Mouse (Mus musculus) kidney, adult 2 months (tissue): ENCODE results near the gene Syt7. TPM values are rescaled to one million over a fixed set of nuclear protein-coding genes. Genes with fewer than 3 reads are reported as not detected.

Experiments
- DNase-seq: peaks from one replicate; pipeline ENCODE4 v3.0.0; 2021
- H3K27ac ChIP-seq: fragments of 200-500 bp; 2 replicates; pipeline ENCODE4 v1.5.1; 2012; ENCODE audit warnings: low read depth, low read length, control low read depth, inconsistent platforms; ENCODE audit not compliant: insufficient read depth
- H3K27me3 ChIP-seq: fragments of 200-500 bp; replicated peaks from 2 replicates; pipeline ENCODE4 v1.6.1; 2012; ENCODE audit warnings: mild to moderate bottlenecking, moderate library complexity, low read length, inconsistent platforms; ENCODE audit not compliant: control insufficient read depth, insufficient read depth
- H3K36me3 ChIP-seq: fragments of 200-500 bp; 2 replicates; pipeline ENCODE4 v1.6.1; 2012; ENCODE audit warnings: mild to moderate bottlenecking, moderate library complexity, low read length, inconsistent platforms; ENCODE audit not compliant: control insufficient read depth, insufficient read depth
- H3K4me1 ChIP-seq: fragments of 200-500 bp; 2 replicates; pipeline ENCODE4 v1.6.1; 2011; ENCODE audit warnings: low read length; ENCODE audit not compliant: control insufficient read depth, insufficient read depth
- H3K4me3 ChIP-seq: fragments of 200-500 bp; 2 replicates; pipeline ENCODE4 v1.5.1; 2011; ENCODE audit warnings: mild to moderate bottlenecking, low read depth, low read length, control low read depth; ENCODE audit not compliant: insufficient read depth
- CTCF ChIP-seq: fragments of 200-500 bp; conservative IDR thresholded peaks from 2 replicates; pipeline ENCODE4 v1.5.1; 2011; ENCODE audit warnings: low read depth, mild to moderate bottlenecking, control low read depth, low read length, moderate library complexity, mixed read lengths; ENCODE audit not compliant: insufficient read depth, insufficient read length
- POLR2A ChIP-seq: fragments of 200-500 bp; IDR thresholded peaks from one replicate; pipeline ENCODE4 v1.6.1; 2011; ENCODE audit warnings: low read depth, low read length, control low read depth
- WGBS: fragments of 180-500 bp; shearing (Covaris S2); methylation state at CpG from one replicate; pipeline ENCODE4 v1.1.7; 2018; 5-methylcytosine and 5-hydroxymethylcytosine counted together
- polyA plus RNA-seq: library from polyadenylated mRNA; depleted of rRNA; stranded (reverse); fragments of >200 nt; gene quantifications from 2 replicates; pipeline ENCODE4 v1.2.3, GENCODE M21; 2012

The Syt7 gene
- polyA plus RNA-seq, 1 experiment, result 4.6 TPM

GRCm38 (mm10) chr19:10404911-10405310, 16.0 kb downstream of the Syt7 start:
- H3K4me3 ChIP-seq, result no peak overlapping the region
- H3K27me3 ChIP-seq, result no peaks in the 10 kb centered on the region
- H3K27ac ChIP-seq, result no peak overlapping the region
- no peaks in the 10 kb centered on the region for H3K4me1 ChIP-seq
- no peak for DNase-seq
- WGBS, result 22% methylated on average over 2 of the region's 2 CpGs
- H3K36me3 ChIP-seq, result no peaks in the 10 kb centered on the region
- TF ChIP-seq POLR2A, result no peak
- TF ChIP-seq CTCF, result no peak

- DNase-seq, result peak; percentile 38
- no peaks in the 10 kb centered on the region for H3K36me3 ChIP-seq
- WGBS, result 5% methylated on average over 18 of the region's 19 CpGs
Measured at GRCm38 (mm10) chr19:10413701-10414242, 24.9 kb downstream of the Syt7 start.

GRCm38 (mm10) chr19:10415508-10415907, 26.6 kb downstream of the Syt7 start:
- Histone ChIP-seq H3K4me3 (no peak overlapping the region), H3K36me3 (no peaks in the 10 kb centered on the region), H3K27me3 (no peaks in the 10 kb centered on the region), H3K4me1 (no peaks in the 10 kb centered on the region), H3K27ac (no peak overlapping the region)
- DNase-seq, result no peak
- 84% methylated on average over 5 of the region's 5 CpGs for WGBS
- no peak for TF ChIP-seq CTCF

More at GRCm38 (mm10) chr19:10413701-10414242, 24.9 kb downstream of the Syt7 start:
- no peak for TF ChIP-seq CTCF
- TF ChIP-seq POLR2A, result no peak
- no peak overlapping the region for H3K4me3 ChIP-seq
- no peak overlapping the region for H3K27ac ChIP-seq
- H3K4me1 ChIP-seq, result no peaks in the 10 kb centered on the region
- no peaks in the 10 kb centered on the region for H3K27me3 ChIP-seq

DNA sequence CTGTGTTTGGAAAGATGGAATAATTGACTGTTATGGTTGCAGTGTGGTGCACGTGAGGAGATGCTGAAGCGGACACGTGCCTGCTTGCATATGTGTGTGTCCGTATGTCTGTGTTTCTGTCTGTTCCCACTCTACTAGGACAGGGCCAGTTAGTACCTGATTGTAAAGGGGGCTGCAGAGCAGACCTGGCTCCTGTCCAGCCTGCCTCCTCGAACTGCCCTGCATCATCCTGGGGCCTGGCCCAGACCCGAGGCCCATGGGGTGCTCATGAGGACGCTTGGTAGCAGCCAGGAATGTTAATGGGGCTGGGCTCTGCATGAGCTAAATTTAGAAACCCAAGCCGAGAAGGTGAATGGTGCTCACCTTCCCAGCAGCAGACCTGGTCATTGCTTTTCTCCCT, 28.0 kb downstream of the Syt7 start:
- H3K4me1 ChIP-seq, result no peaks in the 10 kb centered on the region
- H3K27me3 ChIP-seq, result no peaks in the 10 kb centered on the region
- peak; percentile 54 for DNase-seq
- 53% methylated on average over 8 of the region's 8 CpGs for WGBS
- TF ChIP-seq POLR2A, result no peak
- no peak for TF ChIP-seq CTCF
- no peaks in the 10 kb centered on the region for H3K36me3 ChIP-seq
- H3K27ac ChIP-seq, result peak overlapping the region; percentile 61; the same call in 1 of the 2 replicates
- no peak overlapping the region for H3K4me3 ChIP-seq

DNA sequence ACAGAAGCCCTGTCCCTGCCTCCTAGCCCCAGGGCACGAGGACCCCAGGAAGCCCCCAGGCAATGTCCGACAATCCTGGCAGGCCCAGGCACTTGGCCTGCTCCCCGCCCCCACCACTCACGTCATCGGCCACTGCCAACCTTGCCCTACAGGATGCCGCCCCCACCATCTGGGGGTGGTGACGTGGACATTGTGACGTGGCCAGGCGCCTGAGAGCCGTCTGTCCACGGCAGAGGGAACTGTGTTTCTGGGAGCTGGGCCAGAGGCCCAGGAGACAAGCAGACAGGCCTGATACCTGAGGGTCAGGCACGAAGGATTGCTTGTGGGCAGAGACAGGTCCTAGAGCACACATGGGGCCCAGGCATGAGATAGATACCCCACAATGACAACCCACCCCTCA, 28.5 kb downstream of the Syt7 start:
- DNase-seq, result peak; percentile 36
- Histone ChIP-seq H3K4me1 (no peaks in the 10 kb centered on the region), H3K36me3 (no peaks in the 10 kb centered on the region), H3K27ac (peak overlapping the region; percentile 61; the same call in 1 of the 2 replicates), H3K4me3 (no peak overlapping the region), H3K27me3 (no peaks in the 10 kb centered on the region)
- TF ChIP-seq POLR2A (no peak), CTCF (no peak)
- WGBS, result 55% methylated on average over 12 of the region's 12 CpGs

- Histone ChIP-seq H3K4me1 (no peaks in the 10 kb centered on the region), H3K27ac (no peak overlapping the region), H3K27me3 (no peaks in the 10 kb centered on the region; the same call in 1 of the 2 replicates), H3K4me3 (no peak overlapping the region), H3K36me3 (no peaks in the 10 kb centered on the region)
- WGBS, result 14% methylated on average over 53 of the region's 53 CpGs
- TF ChIP-seq POLR2A (no peak), CTCF (no peak)
- DNase-seq, result no peak
Measured at GRCm38 (mm10) chr19:10421986-10422976, 33.4 kb downstream of the Syt7 start.

DNA sequence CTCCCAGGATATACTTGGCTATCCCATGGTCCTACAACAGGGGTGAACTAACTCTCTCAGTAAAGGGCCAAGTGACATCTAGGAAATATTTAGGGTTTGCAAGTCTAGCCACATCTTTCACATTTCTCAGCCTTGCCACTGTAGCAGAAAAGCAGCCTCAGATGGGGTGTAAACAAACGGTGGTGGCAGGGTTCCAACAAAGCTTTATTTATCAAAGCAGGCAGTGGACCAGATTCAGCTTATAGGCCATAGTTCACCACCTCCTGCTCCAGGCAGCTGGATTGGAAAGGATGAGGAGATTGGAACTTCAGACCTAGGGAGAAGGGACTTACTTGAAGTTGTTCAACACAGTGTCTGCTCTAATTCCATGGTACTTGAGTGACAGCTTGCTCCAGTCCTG, 35.9 kb downstream of the Syt7 start:
- no peak overlapping the region for H3K27ac ChIP-seq
- TF ChIP-seq CTCF (no peak), POLR2A (no peak)
- peak; percentile 43 for DNase-seq
- no peaks in the 10 kb centered on the region for H3K4me1 ChIP-seq
- H3K4me3 ChIP-seq, result no peak overlapping the region
- 42% methylated on average over 1 of the region's 1 CpGs for WGBS
- H3K36me3 ChIP-seq, result no peaks in the 10 kb centered on the region
- H3K27me3 ChIP-seq, result no peaks in the 10 kb centered on the region; the same call in 1 of the 2 replicates
